Mouse (Mus musculus) megakaryocyte progenitor cell, adult 5-6 weeks (primary cell): ENCODE data around the gene Gm4340. TPM values are rescaled to one million over a fixed set of nuclear protein-coding genes. Genes with fewer than 3 reads are reported as not detected.
"Not testable (repeated sequence)": the region's sequence is repeated elsewhere in the genome, so short reads cannot be mapped to it uniquely, and the experiment has no call there.

Experiments
- ATAC-seq: replicated peaks from 2 replicates; pipeline ENCODE4 v1.8.0; 2016; ENCODE audit warnings: mild to moderate bottlenecking, moderate TSS enrichment, inconsistent platforms; ENCODE audit not compliant: poor library complexity
- total RNA-seq, 2 experiments: library from RNA; stranded (forward) in 1 of 2; stranded (reverse) in 1 of 2; fragments of 157-497, 149-512 nt in 1 of 2; fragments of 200-1000 nt in 1 of 2; gene quantifications; 2 replicates each; pipeline versions ENCODE4 v1.2.3 to v1.2.4; 2015 to 2017

Gene Gm4340
- total RNA-seq (2015) (not detected in 2 replicates), total RNA-seq (2017) (not detected in 2 replicates)

DNA sequence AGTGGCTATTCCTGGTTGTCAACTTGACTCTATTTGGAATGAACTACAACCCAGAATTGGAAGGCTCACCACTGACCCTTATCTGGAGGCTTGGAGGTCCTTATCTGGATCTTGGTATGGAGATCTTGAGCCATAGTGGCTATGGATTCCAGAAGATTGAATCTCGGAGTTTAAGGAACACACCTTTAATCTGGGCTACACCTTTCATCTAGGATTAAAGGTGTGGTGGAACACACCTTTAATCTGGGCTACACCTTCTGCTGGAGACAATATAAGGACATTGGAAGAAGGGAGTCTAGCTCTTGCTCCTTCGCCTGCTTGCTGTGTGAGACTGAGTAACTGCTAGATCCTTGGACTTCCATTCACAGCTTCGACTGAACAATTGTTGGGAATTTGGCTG, at the start of gene Gm4340:
Gene Gm4340 (plus strand): TSS at position 301 of the 400 bp plus-strand sequence.
- not testable (repeated sequence) for ATAC-seq

DNA sequence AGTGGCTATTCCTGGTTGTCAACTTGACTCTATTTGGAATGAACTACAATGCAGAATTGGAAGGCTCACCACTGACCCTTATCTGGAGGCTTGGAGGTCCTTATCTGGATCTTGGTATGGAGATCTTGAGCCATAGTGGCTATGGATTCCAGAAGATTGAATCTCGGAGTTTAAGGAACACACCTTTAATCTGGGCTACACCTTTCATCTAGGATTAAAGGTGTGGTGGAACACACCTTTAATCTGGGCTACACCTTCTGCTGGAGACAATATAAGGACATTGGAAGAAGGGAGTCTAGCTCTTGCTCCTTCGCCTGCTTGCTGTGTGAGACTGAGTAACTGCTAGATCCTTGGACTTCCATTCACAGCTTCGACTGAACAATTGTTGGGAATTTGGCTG, 42.6 kb upstream of the Gm4340 start, which contains the start of gene Gm6763:
Gene Gm6763 (plus strand): TSS at position 301 of the 400 bp plus-strand sequence.
- not testable (repeated sequence) for ATAC-seq

GRCm38 (mm10) chr10:104159706-104160105, 34.1 kb upstream of the Gm4340 start, which contains the start of gene Gm8764:
Gene Gm8764, plus strand, starts transcription at chr10:104160006.
- not testable (repeated sequence) for ATAC-seq

DNA sequence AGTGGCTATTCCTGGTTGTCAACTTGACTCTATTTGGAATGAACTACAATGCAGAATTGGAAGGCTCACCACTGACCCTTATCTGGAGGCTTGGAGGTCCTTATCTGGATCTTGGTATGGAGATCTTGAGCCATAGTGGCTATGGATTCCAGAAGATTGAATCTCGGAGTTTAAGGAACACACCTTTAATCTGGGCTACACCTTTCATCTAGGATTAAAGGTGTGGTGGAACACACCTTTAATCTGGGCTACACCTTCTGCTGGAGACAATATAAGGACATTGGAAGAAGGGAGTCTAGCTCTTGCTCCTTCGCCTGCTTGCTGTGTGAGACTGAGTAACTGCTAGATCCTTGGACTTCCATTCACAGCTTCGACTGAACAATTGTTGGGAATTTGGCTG, 25.6 kb upstream of the Gm4340 start, which contains the start of gene Gm21304:
Gene Gm21304 (plus strand): TSS at position 301 of the 400 bp plus-strand sequence.
- ATAC-seq, result not testable (repeated sequence)

- ATAC-seq, result not testable (repeated sequence)
Measured at GRCm38 (mm10) chr10:104176724-104177123, 17.1 kb upstream of the Gm4340 start, which contains the start of gene Gm21312. Gene Gm21312, plus strand, starts transcription at chr10:104177024.

- ATAC-seq, result not testable (repeated sequence)
Measured at GRCm38 (mm10) chr10:104185233-104185632, 8.6 kb upstream of the Gm4340 start, which contains the start of gene Gm20765. Gene Gm20765, plus strand, starts transcription at chr10:104185533.

GRCm38 (mm10) chr10:104209655-104210054, 15.8 kb downstream of the Gm4340 start:
- no peak for ATAC-seq

DNA sequence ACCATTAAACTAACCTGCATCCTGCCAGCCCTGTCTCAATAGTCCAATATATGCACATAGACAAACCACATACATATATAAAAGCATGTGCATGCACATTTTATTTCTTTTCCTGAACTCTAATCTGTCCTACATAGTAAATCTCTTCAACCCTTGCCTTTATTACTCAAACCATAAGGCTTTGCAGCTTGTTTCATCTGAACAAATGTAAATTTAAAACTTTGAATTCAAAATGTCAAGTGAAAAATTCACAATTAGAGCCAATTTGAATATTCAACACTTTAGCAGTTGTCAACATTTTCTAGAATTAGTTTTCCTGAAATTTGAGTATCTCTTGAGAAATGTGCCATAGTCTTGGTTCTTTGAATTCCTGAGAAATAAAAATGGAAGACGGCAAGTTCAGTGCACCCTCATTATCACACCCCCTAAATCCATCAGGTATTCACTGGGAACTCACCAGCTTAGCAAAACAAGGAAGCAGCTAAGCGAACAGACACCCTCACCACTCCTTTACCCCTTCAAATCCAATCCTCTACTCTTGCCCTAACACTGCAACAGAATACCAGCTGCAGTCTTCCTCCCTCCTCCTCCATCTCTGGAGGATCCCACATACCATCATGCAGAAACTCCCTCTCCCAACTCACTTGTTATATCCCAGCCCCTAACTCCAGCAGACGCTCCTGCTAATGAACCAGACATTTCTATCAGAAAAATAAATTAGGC, 16.6 kb downstream of the Gm4340 start:
- no peak for ATAC-seq

- ATAC-seq, result no peak
Measured at GRCm38 (mm10) chr10:104214527-104214926, 20.7 kb downstream of the Gm4340 start.

DNA sequence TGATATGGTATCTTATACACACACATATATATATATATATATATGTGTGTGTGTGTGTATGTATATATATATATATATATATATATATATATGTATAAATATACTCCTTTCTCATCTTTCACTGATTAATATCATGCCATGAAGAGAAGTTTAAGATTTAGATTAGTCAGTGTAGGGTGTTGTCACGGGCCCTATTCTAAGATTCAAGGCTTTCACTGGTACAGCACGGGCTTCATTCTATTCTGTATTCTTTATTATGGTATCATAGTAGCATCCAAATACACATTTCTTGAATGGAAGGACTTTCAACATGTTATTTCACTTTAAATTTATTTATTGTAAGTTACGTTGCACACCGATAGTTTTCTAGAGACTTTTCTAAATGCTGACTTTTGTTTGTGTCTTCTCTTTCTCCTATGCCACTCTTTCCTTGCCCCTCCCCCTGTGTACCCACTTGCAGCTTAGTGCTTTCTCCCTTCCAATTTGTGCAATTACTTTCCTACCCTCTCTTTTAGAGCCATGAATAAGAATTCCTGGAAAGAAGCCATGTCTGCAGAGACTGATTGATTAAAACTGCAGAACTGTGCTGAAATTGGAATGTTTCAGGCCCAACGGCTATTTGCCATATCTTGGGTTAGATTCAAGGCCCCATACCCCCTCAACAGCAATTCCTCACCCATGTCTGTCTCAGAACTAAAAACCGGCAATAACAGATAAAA, 26.6 kb downstream of the Gm4340 start:
- no peak for ATAC-seq

Other genes with a start within 250 kb of the Gm4340 start
- not detected in 2 replicates for gene Gm21293, start 51.1 kb upstream of the Gm4340 start, total RNA-seq (2015)
- not detected in 2 replicates for gene Gm21293, start 51.1 kb upstream of the Gm4340 start, total RNA-seq (2017)
- not detected in 2 replicates for gene Gm6763, start 42.5 kb upstream of the Gm4340 start, total RNA-seq (2015)
- not detected in 2 replicates for gene Gm6763, start 42.5 kb upstream of the Gm4340 start, total RNA-seq (2017)
- gene Gm8764, start 34.0 kb upstream of the Gm4340 start, total RNA-seq (2015), result not detected in 2 replicates
- gene Gm8764, start 34.0 kb upstream of the Gm4340 start, total RNA-seq (2017), result not detected in 2 replicates
- gene Gm21304, start 25.5 kb upstream of the Gm4340 start, total RNA-seq (2015), result not detected in 2 replicates
- gene Gm21304, start 25.5 kb upstream of the Gm4340 start, total RNA-seq (2017), result not detected in 2 replicates
- not detected in 2 replicates for gene Gm21312, start 17.0 kb upstream of the Gm4340 start, total RNA-seq (2015)
- not detected in 2 replicates for gene Gm21312, start 17.0 kb upstream of the Gm4340 start, total RNA-seq (2017)
- not detected in 2 replicates for gene Gm20765, start 8.5 kb upstream of the Gm4340 start, total RNA-seq (2015)
- not detected in 2 replicates for gene Gm20765, start 8.5 kb upstream of the Gm4340 start, total RNA-seq (2017)